Mouse (Mus musculus) adrenal gland, adult 8-10 months (tissue): ENCODE data around the gene Gm5936. TPM values are rescaled to one million over a fixed set of nuclear protein-coding genes. Genes with fewer than 3 reads are reported as not detected.
"Not testable (repeated sequence)": the region's sequence is repeated elsewhere in the genome, so short reads cannot be mapped to it uniquely, and the experiment has no call there.

Experiments used
- DNase-seq: peaks from one replicate; pipeline ENCODE4 v3.0.0; 2022
- total RNA-seq, 4 experiments: library from RNA; stranded (reverse); gene quantifications; 2 replicates each; pipeline ENCODE4 v1.2.4; 2022

Gene Gm5936
- not detected for total RNA-seq

GRCm38 (mm10) chrX:74836842-74837522, at the start of gene Gm5936:
TSS of gene Gm5936 (plus strand) at chrX:74837196.
- not testable (repeated sequence) for DNase-seq

- DNase-seq: not testable (repeated sequence)
Measured at GRCm38 (mm10) chrX:74856104-74856503, 19.1 kb downstream of the Gm5936 start.

GRCm38 (mm10) chrX:74880123-74880522, 43.1 kb downstream of the Gm5936 start:
- not testable (repeated sequence) for DNase-seq

Other genes starting within 250 kb of the Gm5936 start
- gene Olfr1325, start 244.5 kb upstream of the Gm5936 start, total RNA-seq: not detected
- gene Gm5640, start 191.6 kb upstream of the Gm5936 start, total RNA-seq: not detected
- gene Gm6890, start 96.3 kb upstream of the Gm5936 start, total RNA-seq: not detected
- 1 to 10 TPM; 1.2 to 3.1 (median 2.0) TPM for gene Gab3, start 248.3 kb downstream of the Gm5936 start, total RNA-seq